Mouse (Mus musculus): ENCODE measurements around the gene Unk. TPM values are rescaled to one million over a fixed set of nuclear protein-coding genes. Genes with fewer than 3 reads are reported as not detected.
"Not testable (repeated sequence)": the region's sequence is repeated elsewhere in the genome, so short reads cannot be mapped to it uniquely, and the experiment has no call there.

Unk gene
- polyA plus RNA-seq, 1 experiment from 2014 or later = 24.9 TPM

- no peaks in the 10 kb centered on the region for H3K27me3 ChIP-seq
- CTCF ChIA-PET = interaction anchor here (0.9 to 1.5 kb wide), 3 partner anchors 10 to 86 kb away, joined by 3 to 5 read pairs (median 3); no protein-coding TSS in a partner anchor
- DNase-seq (ENCODE audit: low read depth, low spot score) (no peak), ATAC-seq (peak; percentile 13)
- POLR2A ChIA-PET = interaction anchor here (0.8 to 1.7 kb wide), 8 partner anchors 9 to 219 kb away, joined by 3 to 5 read pairs (median 4); partner anchors contain the start of gene Unk
- TF ChIP-seq CTCF (IDR thresholded peaks at IDR 0.05) = no peak
- in situ Hi-C loops (cut with MboI; ENCODE audit: low pct_unique_long_range_greater_than_20kb) = no loop called here
Measured at GRCm38 (mm10) chr11:116021328-116022220, 8.5 kb upstream of the Unk start.

GRCm38 (mm10) chr11:116022256-116022780 lies 7.8 kb upstream of the Unk start:
- no peak for DNase-seq (ENCODE audit: low read depth, low spot score)
- in situ Hi-C loops (cut with MboI; ENCODE audit: low pct_unique_long_range_greater_than_20kb) = no loop called here
- ChIA-PET CTCF (interaction anchor here (0.9 kb wide), 1 partner anchor 23 kb away, joined by 3 read pairs; no protein-coding TSS in a partner anchor), POLR2A (interaction anchor here (0.8 to 1.7 kb wide), 6 partner anchors 8 to 220 kb away, joined by 3 to 5 read pairs (median 4); partner anchors contain the start of gene Unk)
- TF ChIP-seq CTCF (IDR thresholded peaks at IDR 0.05) = no peak
- no peaks in the 10 kb centered on the region for H3K27me3 ChIP-seq
- ATAC-seq = no peak

- H3K27me3 ChIP-seq; CTCF ChIA-PET; ATAC-seq; DNase-seq (ENCODE audit: low read depth, low spot score); in situ Hi-C loops (cut with MboI; ENCODE audit: low pct_unique_long_range_greater_than_20kb): not testable (repeated sequence)
- POLR2A ChIA-PET = interaction anchor here (1.0 to 1.3 kb wide), 4 partner anchors 22 to 105 kb away, joined by 3 to 5 read pairs (median 4); no protein-coding TSS in a partner anchor
Measured at GRCm38 (mm10) chr11:116023074-116023770, 6.9 kb upstream of the Unk start.

- TF ChIP-seq CTCF (IDR thresholded peaks at IDR 0.05) = peak; percentile 94
- DNase-seq (ENCODE audit: low read depth, low spot score) (peak; percentile 53), ATAC-seq (peak; percentile 30)
- ChIA-PET CTCF (interaction anchor here (1.2 kb wide), 1 partner anchor 73 kb away, joined by 3 read pairs; no protein-coding TSS in a partner anchor), POLR2A (interaction anchor here (1.0 kb wide), 1 partner anchor 62 kb away, joined by 4 read pairs; no protein-coding TSS in a partner anchor)
- in situ Hi-C loops (cut with MboI; ENCODE audit: low pct_unique_long_range_greater_than_20kb) = no loop called here
- H3K27me3 ChIP-seq = no peaks in the 10 kb centered on the region
Measured at GRCm38 (mm10) chr11:116023771-116024355, 6.3 kb upstream of the Unk start.

- POLR2A ChIA-PET = interaction anchor here (1.0 to 1.1 kb wide), 2 partner anchors 61 kb away, joined by 3 to 4 read pairs; no protein-coding TSS in a partner anchor
- peak; percentile 97 for DNase-seq (ENCODE audit: low read depth, low spot score)
- in situ Hi-C loops (cut with MboI; ENCODE audit: low pct_unique_long_range_greater_than_20kb) = no loop called here
- TF ChIP-seq CTCF (IDR thresholded peaks at IDR 0.05) = no peak
- peak; percentile 65 for ATAC-seq
- no peaks in the 10 kb centered on the region for H3K27me3 ChIP-seq
- CTCF ChIA-PET = interaction anchor here (0.8 to 1.2 kb wide), 2 partner anchors 72 to 106 kb away, joined by 3 to 4 read pairs; partner anchors contain the start of gene Trim65
Measured at GRCm38 (mm10) chr11:116024356-116024808, 5.7 kb upstream of the Unk start.

- ATAC-seq = no peak
- H3K27me3 ChIP-seq = no peaks in the 10 kb centered on the region
- POLR2A ChIA-PET = interaction anchor here (1.1 kb wide), 1 partner anchor 60 kb away, joined by 3 read pairs; no protein-coding TSS in a partner anchor
- no peak for DNase-seq (ENCODE audit: low read depth, low spot score)
- CTCF ChIA-PET = interaction anchor here (0.8 to 1.2 kb wide), 2 partner anchors 71 to 105 kb away, joined by 3 to 4 read pairs; partner anchors contain the start of gene Trim65
- no peak for TF ChIP-seq CTCF (IDR thresholded peaks at IDR 0.05)
- in situ Hi-C loops (cut with MboI; ENCODE audit: low pct_unique_long_range_greater_than_20kb) = no loop called here
Measured at GRCm38 (mm10) chr11:116025056-116025845, 4.9 kb upstream of the Unk start.

GRCm38 (mm10) chr11:116027756-116028155 lies 2.4 kb upstream of the Unk start, which contains the start of gene H3f3b:
Gene H3f3b (minus strand): TSS chr11:116027962.
- H3K27me3 ChIP-seq = no peaks in the 10 kb centered on the region
- no peak for DNase-seq (ENCODE audit: low read depth, low spot score)
- in situ Hi-C loops (cut with MboI; ENCODE audit: low pct_unique_long_range_greater_than_20kb) = no loop called here
- no peak for TF ChIP-seq CTCF (IDR thresholded peaks at IDR 0.05)
- ChIA-PET POLR2A (no interaction called here), CTCF (no interaction called here)
- ATAC-seq = no peak

- no peaks in the 10 kb centered on the region for H3K27me3 ChIP-seq
- CTCF ChIA-PET = no interaction called here
- in situ Hi-C loops (cut with MboI; ENCODE audit: low pct_unique_long_range_greater_than_20kb) = no loop called here
- TF ChIP-seq CTCF (IDR thresholded peaks at IDR 0.05) = no peak
- DNase-seq (ENCODE audit: low read depth, low spot score) = no peak
- POLR2A ChIA-PET = no interaction called here
- no peak for ATAC-seq
Measured at GRCm38 (mm10) chr11:116028177-116028865, 1.8 kb upstream of the Unk start.

Measured in Patski (cell line).